Mouse (Mus musculus) heart, adult 2 months (tissue): ENCODE data around the gene Gm10192. TPM values are rescaled to one million over a fixed set of nuclear protein-coding genes. Genes with fewer than 3 reads are reported as not detected.
"Not testable (repeated sequence)": the region's sequence is repeated elsewhere in the genome, so short reads cannot be mapped to it uniquely, and the experiment has no call there.

Source experiments
- DNase-seq, 2 experiments: peaks; one replicate each; pipeline ENCODE4 v3.0.0; 2021
- H3K27ac ChIP-seq: fragments of 200-600 bp; 2 replicates; pipeline ENCODE4 v1.8.1; 2022
- H3K27me3 ChIP-seq: fragments of 200-500 bp; 2 replicates; pipeline ENCODE4 v1.6.1; 2012; ENCODE audit warnings: mild to moderate bottlenecking, low read length, inconsistent platforms, mixed read lengths; ENCODE audit not compliant: control insufficient read depth, insufficient read depth
- H3K36me3 ChIP-seq: fragments of 200-500 bp; 2 replicates; pipeline ENCODE4 v1.6.1; 2012; ENCODE audit warnings: low read length, inconsistent platforms; ENCODE audit not compliant: control insufficient read depth, insufficient read depth
- H3K4me1 ChIP-seq: fragments of 200-500 bp; 2 replicates; pipeline ENCODE4 v1.6.1; 2011; ENCODE audit warnings: low read length; ENCODE audit not compliant: control insufficient read depth, insufficient read depth
- H3K4me3 ChIP-seq: fragments of 200-600 bp; 2 replicates; pipeline ENCODE4 v1.8.1; 2022
- H3K79me2 ChIP-seq: fragments of 200-500 bp; replicated peaks from 2 replicates; pipeline ENCODE4 v1.6.1; 2012; ENCODE audit warnings: mild to moderate bottlenecking, inconsistent platforms, low read length, moderate library complexity, mixed read lengths; ENCODE audit not compliant: control insufficient read depth, insufficient read depth
- H3K9ac ChIP-seq: fragments of 200-500 bp; 2 replicates; pipeline ENCODE4 v1.6.1; 2012; ENCODE audit warnings: low read depth, mild to moderate bottlenecking, control low read depth, inconsistent platforms, low read length, mixed read lengths
- CTCF ChIP-seq: fragments of 200-600 bp; IDR thresholded peaks from 2 replicates; pipeline ENCODE4 v1.8.1; 2022; ENCODE audit warnings: antibody characterized with exemption, mild to moderate bottlenecking, moderate library complexity
- EP300 ChIP-seq: fragments of 200-500 bp; IDR thresholded peaks from 2 replicates; pipeline ENCODE4 v1.6.1; 2011; ENCODE audit warnings: low read depth, low read length, control low read depth; ENCODE audit not compliant: insufficient read depth
- POLR2A ChIP-seq: fragments of 200-500 bp; IDR thresholded peaks from 2 replicates; pipeline ENCODE4 v1.6.1; 2011; ENCODE audit warnings: mild to moderate bottlenecking, low read depth, low read length, control low read depth; ENCODE audit not compliant: insufficient read depth
- WGBS: fragments of 180-500 bp; shearing (Covaris S2); methylation state at CpG from one replicate; pipeline ENCODE4 v1.1.7; 2018; 5-methylcytosine and 5-hydroxymethylcytosine counted together
- intact Hi-C: fragments of 180-260 bp; cut with DNase I; formaldehyde crosslinking; loops from one replicate; pipeline ENCODE4 v1.15.1; 2025
- long read RNA-seq: library from polyadenylated mRNA; stranded (forward); transcript quantifications from one replicate; pipeline ENCODE4 v2.0.0, GENCODE M21; 2021
- polyA plus RNA-seq: library from polyadenylated mRNA; depleted of rRNA; stranded (reverse); fragments of >200 nt; gene quantifications from 2 replicates; pipeline ENCODE4 v1.2.3, GENCODE M21; 2012; rRNA removed
- total RNA-seq, 2 experiments: library from RNA; stranded (reverse); gene quantifications; 2 replicates each; pipeline ENCODE4 v1.2.3; 2021

The Gm10192 gene
- total RNA-seq (not detected), polyA plus RNA-seq (not detected in 2 replicates)
- long read RNA-seq, result 0 reads

DNA sequence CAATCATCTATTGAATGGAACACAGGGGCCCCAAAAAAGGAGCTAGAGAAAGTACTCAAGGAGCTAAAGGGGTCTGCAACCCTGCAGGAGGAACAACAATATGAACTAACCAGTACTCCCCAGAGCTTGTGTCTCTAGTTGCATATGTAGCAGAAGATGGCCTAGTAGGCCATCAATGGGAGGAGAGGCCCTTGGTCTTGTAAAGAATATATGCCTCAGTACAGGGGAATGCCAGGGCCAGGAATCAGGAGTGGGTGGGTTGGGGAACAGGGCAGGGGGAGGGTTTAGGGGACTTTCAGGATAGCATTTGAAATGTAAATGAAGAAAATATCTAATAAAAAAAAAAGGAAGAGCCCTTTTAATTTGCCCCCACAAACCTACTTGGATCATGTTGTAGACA, at the start of gene Gm10192:
Gm10192 (minus strand) TSS at position 101 of the 400 bp plus-strand sequence.
- H3K9ac ChIP-seq, H3K27me3 ChIP-seq, H3K79me2 ChIP-seq, intact Hi-C loops, DNase-seq, H3K36me3 ChIP-seq, H3K4me3 ChIP-seq, H3K4me1 ChIP-seq, H3K27ac ChIP-seq: not testable (repeated sequence)

DNA sequence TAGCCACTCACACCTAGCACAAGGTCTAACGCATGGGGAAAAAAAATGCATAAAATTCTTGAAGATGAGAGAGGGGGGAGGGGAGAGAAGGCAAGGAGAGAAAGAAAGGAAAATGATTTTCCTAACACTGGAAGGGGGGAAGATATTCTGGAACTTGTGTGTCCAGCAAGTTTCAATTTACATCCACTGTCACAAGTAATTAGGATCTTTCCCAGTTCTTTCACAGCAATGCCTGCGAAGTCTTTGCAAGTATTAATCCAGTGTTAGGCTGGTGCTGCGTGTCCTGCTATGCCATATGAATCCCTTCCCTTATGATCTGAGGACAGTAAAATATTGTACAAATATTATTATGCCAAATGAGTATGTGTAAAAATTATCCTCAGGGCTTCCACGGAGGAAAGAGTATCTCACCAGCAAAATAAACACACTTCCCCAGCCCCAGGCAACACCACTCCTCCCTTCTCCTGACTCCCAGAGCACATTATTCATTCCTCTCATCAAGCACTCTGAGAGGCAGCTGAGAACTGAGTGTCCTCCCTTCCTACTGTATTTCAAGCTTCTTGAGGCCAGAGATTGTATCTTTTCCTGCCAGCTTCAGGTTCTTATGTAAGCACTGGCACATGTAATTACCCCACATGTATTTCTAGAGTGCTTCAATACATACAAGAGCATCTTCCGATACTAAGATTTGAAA, 47.6 kb upstream of the Gm10192 start:
- no peak for TF ChIP-seq CTCF
- no peak for TF ChIP-seq POLR2A
- no peaks in the 10 kb centered on the region for H3K27me3 ChIP-seq
- 67% methylated on average over 5 of the region's 5 CpGs for WGBS
- intact Hi-C loops, result no loop called here
- H3K79me2 ChIP-seq, result no peaks in the 10 kb centered on the region
- no peak overlapping the region for H3K9ac ChIP-seq
- DNase-seq, result no peak
- no peak overlapping the region for H3K4me3 ChIP-seq
- H3K36me3 ChIP-seq, result no peaks in the 10 kb centered on the region
- H3K4me1 ChIP-seq, result no peaks in the 10 kb centered on the region
- no peak overlapping the region for H3K27ac ChIP-seq

DNA sequence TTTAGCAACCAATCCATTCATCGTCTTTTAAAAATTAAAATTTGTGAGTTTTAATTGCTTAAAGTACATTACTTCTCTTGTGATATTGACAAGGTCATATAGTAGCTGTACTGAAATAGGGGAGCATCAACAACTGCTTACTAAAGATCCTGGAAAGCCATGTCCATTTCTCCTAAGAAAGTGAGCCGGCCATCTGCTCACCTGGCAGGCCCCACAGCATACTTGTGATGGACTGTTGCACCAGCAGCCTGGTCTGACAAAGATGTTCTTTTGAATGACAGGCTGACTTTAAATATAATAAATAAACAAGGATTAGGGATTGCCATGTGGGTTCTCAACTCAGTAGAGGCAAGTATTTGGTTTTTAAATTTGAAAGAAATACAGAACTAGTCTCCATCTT, 36.7 kb upstream of the Gm10192 start:
- intact Hi-C loops, result no loop called here
- no peak overlapping the region for H3K27ac ChIP-seq
- DNase-seq, result no peak
- H3K36me3 ChIP-seq, result no peaks in the 10 kb centered on the region
- H3K9ac ChIP-seq, result no peak overlapping the region
- no peaks in the 10 kb centered on the region for H3K4me1 ChIP-seq
- H3K27me3 ChIP-seq, result no peaks in the 10 kb centered on the region
- no peaks in the 10 kb centered on the region for H3K79me2 ChIP-seq
- WGBS, result 89% methylated on average over 2 of the region's 2 CpGs
- no peak for TF ChIP-seq EP300
- TF ChIP-seq CTCF, result no peak
- no peak for TF ChIP-seq POLR2A
- H3K4me3 ChIP-seq, result no peak overlapping the region

DNA sequence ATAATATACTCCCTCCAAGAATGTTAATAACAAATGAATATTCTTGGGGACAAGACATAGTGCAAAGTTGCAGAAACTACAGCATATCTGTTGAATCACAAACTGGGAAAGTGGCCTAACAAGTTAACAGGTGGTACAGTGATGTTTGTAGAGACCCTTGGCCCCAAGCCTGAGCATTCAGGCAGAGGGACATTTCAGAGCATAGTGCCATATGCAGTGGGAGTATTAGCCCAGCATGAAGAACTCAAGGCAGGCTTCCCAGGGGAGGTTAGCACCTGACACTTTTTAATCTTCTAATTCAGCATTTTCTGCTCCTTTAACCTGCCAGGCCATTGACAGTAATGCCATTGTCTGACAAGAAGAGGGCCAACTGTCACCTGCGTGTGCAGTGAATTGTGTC, 34.9 kb upstream of the Gm10192 start:
- Histone ChIP-seq H3K9ac (no peak overlapping the region), H3K79me2 (no peaks in the 10 kb centered on the region), H3K4me1 (no peaks in the 10 kb centered on the region), H3K27ac (no peak overlapping the region), H3K27me3 (no peaks in the 10 kb centered on the region), H3K4me3 (no peak overlapping the region), H3K36me3 (no peaks in the 10 kb centered on the region)
- 87% methylated on average over 1 of the region's 1 CpGs for WGBS
- intact Hi-C loops, result no loop called here
- no peak for TF ChIP-seq POLR2A
- TF ChIP-seq CTCF, result no peak
- TF ChIP-seq EP300, result no peak
- no peak for DNase-seq

DNA sequence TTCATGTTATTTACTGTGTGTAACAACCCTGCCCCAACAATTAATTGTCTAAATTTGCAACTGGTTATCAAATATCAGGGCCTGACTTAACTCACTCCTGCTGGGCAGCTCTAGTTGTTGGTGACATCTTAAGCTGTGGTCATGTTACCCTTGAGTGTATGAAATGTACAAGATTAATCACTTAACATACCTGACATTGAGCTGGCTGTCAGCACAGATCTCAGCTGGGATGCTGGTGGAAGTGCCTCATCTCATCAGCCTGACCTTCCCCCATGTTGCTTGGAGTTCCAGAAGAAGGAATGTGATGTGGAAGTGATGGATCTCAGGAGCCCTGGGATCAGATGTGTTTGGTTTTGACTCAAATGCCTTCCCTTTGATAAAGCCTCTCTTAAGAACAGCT, 29.5 kb upstream of the Gm10192 start:
- Histone ChIP-seq H3K4me3 (no peak overlapping the region), H3K9ac (no peak overlapping the region), H3K36me3 (no peaks in the 10 kb centered on the region), H3K27ac (no peak overlapping the region), H3K79me2 (no peaks in the 10 kb centered on the region), H3K4me1 (no peaks in the 10 kb centered on the region), H3K27me3 (no peaks in the 10 kb centered on the region)
- intact Hi-C loops, result no loop called here
- no peak for TF ChIP-seq CTCF
- TF ChIP-seq POLR2A, result no peak
- no peak for TF ChIP-seq EP300
- no peak for DNase-seq

DNA sequence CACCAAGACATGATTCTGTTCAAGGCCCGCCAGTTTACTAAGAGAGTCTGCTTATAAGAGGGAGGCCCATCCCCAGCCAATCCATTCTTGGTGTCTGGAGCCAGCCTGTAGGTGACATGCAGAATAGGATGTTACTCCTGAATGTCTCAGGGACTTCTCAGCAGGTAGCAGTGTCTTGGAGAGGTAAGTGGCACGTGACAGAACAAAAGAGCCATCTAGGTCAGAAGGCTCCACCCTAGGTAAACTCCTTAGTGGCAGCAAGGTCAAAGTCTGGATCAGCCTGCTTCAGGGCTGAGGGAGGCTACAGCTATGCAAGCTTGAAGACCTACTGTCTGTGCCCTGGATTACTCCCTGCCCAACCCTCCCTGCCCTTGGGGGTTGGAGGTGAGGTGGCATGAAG, 20.0 kb upstream of the Gm10192 start:
- H3K9ac ChIP-seq, H3K27ac ChIP-seq, intact Hi-C loops, H3K79me2 ChIP-seq, H3K36me3 ChIP-seq, H3K4me1 ChIP-seq, H3K27me3 ChIP-seq, H3K4me3 ChIP-seq, DNase-seq: not testable (repeated sequence)
- WGBS, result 63% methylated on average over 2 of the region's 2 CpGs
